ENCODE assay signal across 8 mouse cellular contexts in the genomic region with DNA sequence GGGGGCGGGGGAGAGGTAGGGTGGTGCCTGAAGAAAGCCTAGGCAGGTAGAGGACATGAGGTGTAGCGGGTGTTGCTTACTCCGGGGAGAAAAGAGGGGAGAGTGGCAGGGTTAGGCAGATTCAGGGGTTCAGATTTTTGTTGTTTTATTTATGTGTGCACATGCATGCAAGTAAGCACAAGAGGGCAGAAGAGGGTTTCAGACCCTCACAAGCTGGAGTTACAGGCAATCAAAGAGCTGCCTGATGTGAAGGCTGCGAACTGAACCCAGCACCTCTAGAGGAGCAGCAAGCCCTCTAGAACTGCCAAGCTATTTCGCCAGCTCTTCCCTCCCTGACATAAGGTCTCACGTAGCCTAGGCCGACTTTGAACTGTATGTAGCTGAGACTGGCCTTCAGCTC. TPM values are rescaled to one million over a fixed set of nuclear protein-coding genes. Genes with fewer than 3 reads are reported as not detected.
DNase-seq lines count a peak whose midpoint lies in the region; ATAC-seq and TF ChIP-seq lines count a peak whose summit lies in the region.
"Had no signal": no experiment of that assay in that cellular context is flagged by ENCODE, and none has a peak within 500 bp of the region (broad histone marks: within the 10 kb centered on the region; RNA-seq: fewer than 3 reads in every experiment).

No protein-coding gene starts in this region.

- no peak overlapping the region for H3K27ac ChIP-seq in kidney, postnatal 0 days
- H3K27ac ChIP-seq in cortical plate, adult 2 months (ENCODE audit: insufficient read depth, low read length), result no peak overlapping the region
- peak overlapping the region; percentile 95; the same call in 1 of the 2 replicates for H3K27ac ChIP-seq in liver, embryonic 16.5 days (ENCODE audit: low read length)
- H3K27ac ChIP-seq: macrophage had no signal

- H3K36me3 ChIP-seq in kidney, postnatal 0 days (ENCODE audit: insufficient read depth, low read length), result no peaks in the 10 kb centered on the region
- peaks cover 4% of the 10 kb centered on the region; the same call in 1 of the 2 replicates for H3K36me3 ChIP-seq in liver, embryonic 16.5 days (ENCODE audit: control insufficient read depth, insufficient read depth)

- H3K27me3 ChIP-seq in kidney, postnatal 0 days (ENCODE audit: insufficient read depth, low read length), result no peaks in the 10 kb centered on the region
- H3K27me3 ChIP-seq in liver, embryonic 16.5 days (ENCODE audit: control insufficient read depth, insufficient read depth, low read depth, low read length), result no peaks in the 10 kb centered on the region

- no peak for ATAC-seq in kidney, postnatal 0 days (replicated peaks; ENCODE audit: low FRiP score, low read depth)
- no peak for ATAC-seq in liver, embryonic 16.5 days (ENCODE audit: low read depth)

- H3K9me3 ChIP-seq in kidney, postnatal 0 days (replicated peaks; ENCODE audit: low read length), result no peaks in the 10 kb centered on the region
- no peaks in the 10 kb centered on the region for H3K9me3 ChIP-seq in liver, embryonic 16.5 days (replicated peaks; ENCODE audit: control insufficient read depth, low read length)

- TF ChIP-seq POLR2A in cortical plate, adult 2 months (IDR thresholded peaks at IDR 0.05; ENCODE audit: extremely low read depth, insufficient read depth, low read length), result no peak

- peak; percentile 60 for DNase-seq in kidney, postnatal 0 days (ENCODE audit: low spot score)
- no peak for DNase-seq in kidney, postnatal 10 days
- peak; percentile 74 for DNase-seq in ES-CJ7 (ENCODE audit: low read depth, low spot score)
- DNase-seq in spleen, adult 12 weeks (ENCODE audit: low spot score), result no peak
- DNase-seq in kidney, postnatal 36 days, result no peak

- H3K9ac ChIP-seq in kidney, postnatal 0 days (ENCODE audit: low read depth, low read length), result no peak overlapping the region
- H3K9ac ChIP-seq in liver, embryonic 16.5 days (ENCODE audit: low read depth, low read length), result peak overlapping the region; percentile 83

- peaks cover 14% of the 10 kb centered on the region; the same call in 1 of the 2 replicates for H3K4me1 ChIP-seq in kidney, postnatal 0 days (replicated peaks; ENCODE audit: insufficient read depth, low read length)
- H3K4me1 ChIP-seq in cortical plate, adult 2 months (ENCODE audit: control insufficient read depth, insufficient read depth, low read length), result no peaks in the 10 kb centered on the region; the same call in 1 of the 2 replicates
- peaks cover 50% of the 10 kb centered on the region for H3K4me1 ChIP-seq in liver, embryonic 16.5 days (ENCODE audit: control insufficient read depth, low read depth, low read length)

- TF ChIP-seq CTCF in kidney, postnatal 0 days (IDR thresholded peaks at IDR 0.05; ENCODE audit: low read depth), result peak; percentile 52
- TF ChIP-seq CTCF in cortical plate, adult 2 months (IDR thresholded peaks at IDR 0.05; ENCODE audit: extremely low read depth, insufficient read depth, low read length), result no peak

- no peak overlapping the region for H3K4me2 ChIP-seq in kidney, postnatal 0 days (ENCODE audit: low read length)
- peak overlapping the region; percentile 96 for H3K4me2 ChIP-seq in liver, embryonic 16.5 days (ENCODE audit: low read depth, low read length)

- H3K4me3 ChIP-seq in kidney, postnatal 0 days (replicated peaks; ENCODE audit: low read depth, low read length), result no peak overlapping the region
- H3K4me3 ChIP-seq in cortical plate, adult 2 months (ENCODE audit: insufficient read depth, low read length), result peak overlapping the region; percentile 66
- peak overlapping the region; percentile 74 for H3K4me3 ChIP-seq in liver, embryonic 16.5 days (ENCODE audit: low read depth, low read length)

- 53% methylated on average over 7 of the region's 7 CpGs for WGBS in kidney, postnatal 0 days
- 65% methylated on average over 7 of the region's 7 CpGs for WGBS in liver, embryonic 16.5 days (ENCODE audit: insufficient replicate concordance)

RNA-seq across cellular contexts. Expression of a gene that starts 0.8 kb away (rescaled TPM):
- 12.9 and 13.5 TPM in 2 replicates for polyA plus RNA-seq in kidney, postnatal 0 days (2015; fragmentation: Nextera tagmentation; extraction: Ambion mirVana)
- polyA plus RNA-seq in cortical plate, adult 2 months (2012; rRNA removed), result 18.5 and 20.1 TPM in 2 replicates
- polyA plus RNA-seq in liver, embryonic 16.5 days (2015; fragmentation: Nextera tagmentation; extraction: Ambion mirVana), result 22.2 and 23.4 TPM in 2 replicates

RNA-seq across cellular contexts. Expression of a gene that starts 29.8 kb away (rescaled TPM):
- 25.0 and 26.8 TPM in 2 replicates for polyA plus RNA-seq in kidney, postnatal 0 days (2015; fragmentation: Nextera tagmentation; extraction: Ambion mirVana)
- polyA plus RNA-seq in cortical plate, adult 2 months (2012; rRNA removed), result 25.4 and 27.5 TPM in 2 replicates
- polyA plus RNA-seq in liver, embryonic 16.5 days (2015; fragmentation: Nextera tagmentation; extraction: Ambion mirVana), result 14.4 and 19.0 TPM in 2 replicates

RNA-seq across cellular contexts. Expression of a gene that starts 30.6 kb away (rescaled TPM):
- not detected in 2 replicates for polyA plus RNA-seq in kidney, postnatal 0 days (2015; fragmentation: Nextera tagmentation; extraction: Ambion mirVana)
- not detected in 2 replicates for polyA plus RNA-seq in cortical plate, adult 2 months (2012; rRNA removed)
- polyA plus RNA-seq in liver, embryonic 16.5 days (2015; fragmentation: Nextera tagmentation; extraction: Ambion mirVana), result 0.06 TPM in 2 replicates
- polyA plus RNA-seq: macrophage had no signal

RNA-seq across cellular contexts. Expression of a gene that starts 41.1 kb away (rescaled TPM):
- 66.2 and 69.0 TPM in 2 replicates for polyA plus RNA-seq in kidney, postnatal 0 days (2015; fragmentation: Nextera tagmentation; extraction: Ambion mirVana)
- polyA plus RNA-seq in cortical plate, adult 2 months (2012; rRNA removed), result 41.4 and 44.4 TPM in 2 replicates
- polyA plus RNA-seq in liver, embryonic 16.5 days (2015; fragmentation: Nextera tagmentation; extraction: Ambion mirVana), result 37.4 and 38.5 TPM in 2 replicates

RNA-seq across cellular contexts. Expression of a gene that starts 41.1 kb away (rescaled TPM):
- 940 and 1,050 TPM in 2 replicates for polyA plus RNA-seq in kidney, postnatal 0 days (2015; fragmentation: Nextera tagmentation; extraction: Ambion mirVana)
- polyA plus RNA-seq in cortical plate, adult 2 months (2012; rRNA removed), result 920 and 922 TPM in 2 replicates
- polyA plus RNA-seq in liver, embryonic 16.5 days (2015; fragmentation: Nextera tagmentation; extraction: Ambion mirVana), result 440 and 454 TPM in 2 replicates

Comparison
In these comparisons a context has a peak if more than half of its experiments do, and no peak if none do; other contexts are left out.
1. DNase-seq: peak in kidney, postnatal 0 days (single experiment) and ES-CJ7 (single experiment); none in kidney, postnatal 10 days (single experiment), spleen, adult 12 weeks (single experiment) and kidney, postnatal 36 days (0 of 2).